Comparison of ENCODE assay signal across 21 mouse cellular contexts in the genomic region with DNA sequence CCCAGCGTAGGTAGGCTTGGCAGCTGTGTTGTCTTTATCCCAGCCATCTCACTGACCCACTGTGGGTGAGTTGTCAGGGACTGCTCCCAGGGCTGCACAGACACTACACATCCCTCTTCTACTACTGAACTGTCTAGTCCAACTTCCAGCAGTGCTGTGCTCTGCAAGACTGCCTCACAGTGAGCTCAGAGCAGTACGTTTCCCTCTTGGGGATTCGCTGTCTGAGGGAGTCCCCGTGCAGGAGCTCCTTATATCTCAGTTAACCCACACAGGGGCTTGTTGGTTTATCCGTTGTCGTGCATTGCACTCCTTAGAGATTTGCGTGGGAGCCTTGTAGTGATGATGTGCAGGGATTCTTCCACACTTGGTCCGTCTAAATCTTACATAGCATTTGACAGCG.
"Had no signal": no experiment of that assay in that cellular context is flagged by ENCODE, and none has a peak within 500 bp of the region (broad histone marks: within the 10 kb centered on the region; RNA-seq: fewer than 3 reads in every experiment).

No protein-coding gene starts in this region.

- H3K4me2 ChIP-seq: kidney, embryonic 15.5 days; liver, embryonic 13.5 days; neural tube, embryonic 12.5 days; neural tube, embryonic 15.5 days had no signal

- H3K36me3 ChIP-seq: kidney, embryonic 15.5 days; liver, embryonic 13.5 days; midbrain, embryonic 10.5 days; neural tube, embryonic 12.5 days; neural tube, embryonic 15.5 days had no signal

- H3K27ac ChIP-seq: kidney, embryonic 15.5 days; left cerebral cortex, adult 2 months; liver, embryonic 13.5 days; midbrain, embryonic 10.5 days; neural tube, embryonic 12.5 days; stomach, postnatal 0 days had no signal

- H3K27me3 ChIP-seq: kidney, embryonic 15.5 days; liver, embryonic 13.5 days; neural tube, embryonic 12.5 days; neural tube, embryonic 15.5 days had no signal

- H3K4me3 ChIP-seq: kidney, embryonic 15.5 days; left cerebral cortex, adult 2 months; liver, embryonic 13.5 days; midbrain, embryonic 10.5 days; neural tube, embryonic 12.5 days; neural tube, embryonic 15.5 days had no signal

- H3K9me3 ChIP-seq: kidney, embryonic 15.5 days; liver, embryonic 13.5 days; midbrain, embryonic 10.5 days; neural tube, embryonic 12.5 days; neural tube, embryonic 15.5 days had no signal

- H3K9ac ChIP-seq: kidney, embryonic 15.5 days; liver, embryonic 13.5 days; neural tube, embryonic 12.5 days; neural tube, embryonic 15.5 days had no signal

- DNase-seq: kidney, adult 8-10 months; kidney, postnatal 10 days; kidney, postnatal 36 days; layer of hippocampus, postnatal 36 days; liver, embryonic 13.5 days; lung, adult 2 months; lung, postnatal 14 days; lung, postnatal 4 days; midbrain, embryonic 14.5 days; right cerebral cortex, adult 18-20 months; right cerebral cortex, postnatal 14 days; right cerebral cortex, postnatal 4 days; thymus, adult 2 months; thymus, postnatal 14 days; thymus, postnatal 4 days had no signal
